Mouse (Mus musculus) testis, adult 2 months (tissue): ENCODE data around the gene Fndc1. TPM values are rescaled to one million over a fixed set of nuclear protein-coding genes. Genes with fewer than 3 reads are reported as not detected.

ENCODE experiments used
- H3K27ac ChIP-seq: fragments of 200-500 bp; 2 replicates; pipeline ENCODE4 v1.5.1; 2012; ENCODE audit warnings: low read depth, low read length; ENCODE audit not compliant: control insufficient read depth, insufficient read depth
- H3K27me3 ChIP-seq: fragments of 200-500 bp; 2 replicates; pipeline ENCODE4 v1.6.1; 2012; ENCODE audit warnings: mild to moderate bottlenecking, low read length, moderate library complexity; ENCODE audit not compliant: control insufficient read depth, insufficient read depth
- H3K36me3 ChIP-seq: fragments of 200-500 bp; 2 replicates; pipeline ENCODE4 v1.6.1; 2012; ENCODE audit warnings: mild to moderate bottlenecking, low read length; ENCODE audit not compliant: control insufficient read depth, insufficient read depth
- H3K4me1 ChIP-seq: fragments of 200-500 bp; 2 replicates; pipeline ENCODE4 v1.6.1; 2012; ENCODE audit warnings: low read length; ENCODE audit not compliant: control insufficient read depth, insufficient read depth
- H3K4me3 ChIP-seq: fragments of 200-500 bp; 2 replicates; pipeline ENCODE4 v1.5.1; 2012; ENCODE audit warnings: low read depth, mild to moderate bottlenecking, low read length, moderate library complexity, mixed read lengths; ENCODE audit not compliant: control insufficient read depth
- CTCF ChIP-seq: fragments of 200-500 bp; IDR thresholded peaks from 2 replicates; pipeline ENCODE4 v1.5.1; 2012; ENCODE audit warnings: low read depth, mild to moderate bottlenecking, inconsistent platforms, low read length, moderate library complexity; ENCODE audit not compliant: control insufficient read depth, insufficient read depth, insufficient replicate concordance
- POLR2A ChIP-seq: fragments of 200-500 bp; IDR thresholded peaks from 2 replicates; pipeline ENCODE4 v1.6.1; 2012; ENCODE audit warnings: low read depth, mild to moderate bottlenecking, inconsistent platforms, low read length, moderate library complexity; ENCODE audit not compliant: control insufficient read depth
- polyA plus RNA-seq: library from polyadenylated mRNA; depleted of rRNA; stranded (reverse); fragments of >200 nt; gene quantifications from 2 replicates; pipeline ENCODE4 v1.2.3, GENCODE M21; 2012

Fndc1 gene
- polyA plus RNA-seq, 1 experiment = 0.95 TPM

DNA sequence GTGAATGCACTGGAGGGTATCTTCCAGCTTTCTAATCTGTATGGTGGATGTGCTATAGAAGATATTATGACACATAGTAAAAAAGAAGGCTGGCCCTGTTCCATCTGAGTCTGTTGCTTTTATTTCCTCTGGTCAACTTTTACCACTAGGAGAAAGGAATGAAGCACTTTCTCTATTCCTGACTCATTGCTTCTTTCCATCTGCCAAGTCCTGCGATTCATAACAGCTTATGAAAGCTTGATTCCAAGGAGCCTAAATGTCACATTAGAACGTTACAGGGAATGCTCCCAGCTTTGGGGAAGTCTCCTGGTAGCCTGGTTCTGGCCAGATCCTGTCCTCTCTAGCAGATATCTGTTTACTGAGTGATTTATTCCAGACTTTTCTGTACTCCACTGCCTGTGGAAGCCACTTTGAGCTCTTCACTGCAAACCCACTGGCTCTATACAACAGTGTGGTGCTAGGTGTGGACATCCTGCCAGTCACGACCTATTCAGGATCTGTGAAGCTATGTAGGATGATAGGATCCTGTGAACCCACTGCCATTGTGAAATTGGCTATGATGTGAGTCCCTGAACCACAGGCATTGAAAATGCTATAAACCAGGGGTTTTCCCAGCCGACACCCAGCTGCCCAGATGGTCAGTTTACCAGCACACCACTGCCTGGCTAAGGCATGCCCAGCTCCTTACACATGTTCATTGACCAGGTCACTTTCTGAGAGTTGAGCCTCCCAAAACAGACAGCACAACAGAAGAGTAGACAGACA lies 77.9 kb downstream of the Fndc1 start:
- Histone ChIP-seq H3K27me3 (no peaks in the 10 kb centered on the region), H3K36me3 (no peaks in the 10 kb centered on the region), H3K4me1 (no peaks in the 10 kb centered on the region), H3K4me3 (no peak overlapping the region), H3K27ac (no peak overlapping the region)
- no peak for TF ChIP-seq POLR2A
- TF ChIP-seq CTCF = no peak

DNA sequence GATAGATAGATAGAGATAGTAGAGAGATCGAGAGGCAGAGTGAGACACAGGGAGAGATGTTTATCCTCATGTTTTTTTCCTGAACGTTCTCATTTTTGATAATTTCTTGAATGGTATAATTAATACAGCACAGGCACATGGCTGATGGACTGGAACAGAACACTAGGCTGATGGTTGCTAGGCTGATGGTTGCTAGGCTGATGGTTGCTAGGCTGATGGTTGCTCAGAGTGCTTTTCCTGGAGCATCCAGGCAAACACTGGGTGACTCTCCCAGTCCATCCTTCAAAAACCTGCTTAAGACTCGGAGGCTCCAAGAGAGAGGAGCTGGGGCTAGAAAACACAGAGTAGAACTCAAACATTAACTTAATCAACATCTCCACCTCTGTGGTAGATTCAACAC lies 80.3 kb downstream of the Fndc1 start:
- no peak overlapping the region for H3K27ac ChIP-seq
- TF ChIP-seq CTCF (no peak), POLR2A (no peak)
- no peak overlapping the region for H3K4me3 ChIP-seq
- no peaks in the 10 kb centered on the region for H3K27me3 ChIP-seq
- H3K36me3 ChIP-seq = no peaks in the 10 kb centered on the region
- no peaks in the 10 kb centered on the region for H3K4me1 ChIP-seq

DNA sequence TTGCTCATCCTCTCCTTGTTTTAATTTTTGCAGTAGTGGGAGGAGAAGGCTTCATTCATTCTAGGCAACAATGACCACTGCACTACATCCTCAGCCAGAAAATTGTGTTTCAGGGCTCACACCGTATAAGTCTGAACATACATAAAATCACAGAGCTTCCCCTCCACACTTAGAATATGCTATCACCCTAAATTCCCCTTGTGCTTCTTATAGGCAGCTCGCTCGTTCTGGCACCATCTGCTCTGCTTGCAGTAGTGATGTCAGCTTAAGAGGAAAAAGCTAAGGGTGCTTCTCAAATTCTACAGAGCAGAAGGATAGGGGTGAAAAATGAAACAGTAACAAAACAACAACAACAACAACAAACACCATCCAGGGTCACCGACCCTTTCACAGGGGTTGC lies 82.1 kb downstream of the Fndc1 start:
- no peaks in the 10 kb centered on the region for H3K36me3 ChIP-seq
- H3K4me1 ChIP-seq = no peaks in the 10 kb centered on the region
- no peak overlapping the region for H3K27ac ChIP-seq
- no peak overlapping the region for H3K4me3 ChIP-seq
- no peaks in the 10 kb centered on the region for H3K27me3 ChIP-seq
- TF ChIP-seq CTCF (no peak), POLR2A (no peak)

DNA sequence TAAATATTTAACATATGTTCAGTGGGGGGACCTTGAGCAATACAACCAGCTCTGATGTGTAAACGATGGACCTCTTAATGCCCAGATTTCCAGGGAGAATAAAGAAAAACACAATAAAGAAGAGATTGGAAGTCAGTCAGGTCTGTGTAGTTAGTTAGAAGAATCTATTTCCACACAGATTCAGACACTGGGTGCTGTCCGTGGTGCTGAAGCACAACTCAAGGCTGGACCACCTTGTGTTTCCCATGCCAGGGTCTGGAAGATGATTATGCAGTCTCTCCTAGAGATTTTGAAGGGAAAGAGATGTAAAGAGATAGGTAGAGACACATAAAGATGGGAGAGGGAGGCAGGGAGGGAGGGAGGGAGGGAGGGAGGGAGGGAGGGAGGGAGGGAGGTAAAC lies 86.1 kb downstream of the Fndc1 start:
- Histone ChIP-seq H3K27ac (no peak overlapping the region), H3K4me3 (no peak overlapping the region), H3K4me1 (no peaks in the 10 kb centered on the region), H3K36me3 (no peaks in the 10 kb centered on the region), H3K27me3 (no peaks in the 10 kb centered on the region)
- TF ChIP-seq CTCF = no peak
- TF ChIP-seq POLR2A = no peak

DNA sequence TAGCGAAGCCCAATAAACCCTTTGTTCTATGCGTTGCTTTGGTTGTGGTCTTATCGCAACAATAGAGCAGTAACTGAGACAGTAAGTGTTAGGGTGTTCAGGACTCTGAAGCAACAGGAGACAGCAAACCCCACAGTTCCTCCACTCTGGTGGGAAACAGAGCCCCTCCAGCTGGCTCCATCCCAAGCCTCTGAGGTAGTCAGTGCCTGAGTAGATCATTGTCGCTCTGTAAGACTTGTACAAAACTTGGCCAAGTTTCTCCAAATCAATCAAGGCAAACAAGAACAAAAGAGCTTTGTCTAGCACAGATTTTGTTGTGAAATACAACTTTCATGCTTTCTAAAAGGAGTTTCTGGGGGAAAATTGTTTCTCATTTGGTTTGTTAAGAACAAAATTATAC lies 104.1 kb downstream of the Fndc1 start:
- H3K4me3 ChIP-seq = no peak overlapping the region
- no peaks in the 10 kb centered on the region for H3K36me3 ChIP-seq
- no peak for TF ChIP-seq POLR2A
- TF ChIP-seq CTCF = no peak
- H3K4me1 ChIP-seq = no peaks in the 10 kb centered on the region
- H3K27me3 ChIP-seq = no peaks in the 10 kb centered on the region
- H3K27ac ChIP-seq = no peak overlapping the region

DNA sequence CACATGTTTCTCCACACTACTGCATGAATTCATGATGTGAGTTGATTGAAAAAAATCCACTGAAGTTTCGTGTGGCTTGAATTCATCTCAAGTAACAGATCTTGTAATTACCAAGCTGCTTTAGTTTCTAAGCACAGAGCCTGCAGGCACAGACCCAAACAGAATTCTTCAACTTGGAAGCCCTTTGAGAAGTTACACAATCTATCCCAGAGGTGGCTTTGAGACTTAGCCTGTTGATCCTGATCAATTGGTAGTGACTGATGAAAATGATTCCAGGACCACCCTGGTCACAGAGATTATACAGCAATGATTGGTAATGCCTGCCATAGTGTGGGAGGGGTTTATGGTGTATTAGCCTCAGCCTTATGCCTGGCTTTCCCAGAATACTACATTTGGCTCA lies 108.2 kb downstream of the Fndc1 start:
- Histone ChIP-seq H3K4me3 (no peak overlapping the region), H3K4me1 (no peaks in the 10 kb centered on the region), H3K27me3 (no peaks in the 10 kb centered on the region), H3K36me3 (no peaks in the 10 kb centered on the region), H3K27ac (no peak overlapping the region)
- no peak for TF ChIP-seq CTCF
- no peak for TF ChIP-seq POLR2A

DNA sequence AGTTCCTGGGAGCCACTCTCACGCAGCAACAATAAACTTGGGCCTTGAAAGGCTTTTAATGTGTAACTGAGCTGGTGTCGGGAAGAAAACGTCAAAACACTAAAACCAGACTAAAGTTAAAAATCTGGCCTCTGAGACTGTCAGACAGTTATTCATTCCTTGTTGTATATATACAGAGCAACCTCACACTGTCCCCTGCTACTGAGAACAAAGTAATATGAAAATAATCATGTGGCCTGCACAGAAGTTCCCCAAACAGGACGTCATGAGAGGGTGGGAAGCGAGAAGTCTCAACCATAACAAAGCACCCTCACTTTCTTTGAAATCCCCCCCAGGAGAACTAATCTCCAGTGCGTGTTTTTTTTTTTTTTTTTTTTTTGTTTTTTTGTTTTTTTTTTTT lies 109.2 kb downstream of the Fndc1 start:
- TF ChIP-seq CTCF = no peak
- TF ChIP-seq POLR2A = no peak
- no peak overlapping the region for H3K27ac ChIP-seq

DNA sequence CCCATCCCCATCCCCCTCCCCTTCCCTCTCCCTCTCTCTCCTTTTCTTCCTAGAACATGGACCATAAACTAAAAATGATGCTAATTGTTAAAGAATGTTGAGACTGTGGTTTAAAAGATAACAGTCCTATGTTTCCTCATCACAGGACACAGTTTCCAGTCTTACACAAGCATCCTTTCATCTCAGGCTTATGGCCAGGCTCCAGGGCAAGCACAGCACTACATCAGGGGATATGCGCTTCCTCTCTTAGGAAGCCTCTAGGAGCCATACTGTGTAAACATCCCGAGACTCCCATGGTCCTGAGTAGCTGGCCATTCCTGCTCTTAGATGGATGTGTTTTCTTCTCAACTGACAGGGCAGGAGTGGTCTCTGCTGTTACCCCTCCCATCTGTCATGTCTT lies 114.1 kb downstream of the Fndc1 start:
- Histone ChIP-seq H3K36me3 (no peaks in the 10 kb centered on the region), H3K4me3 (no peak overlapping the region), H3K27me3 (no peaks in the 10 kb centered on the region), H3K4me1 (no peaks in the 10 kb centered on the region), H3K27ac (no peak overlapping the region)
- TF ChIP-seq CTCF = no peak
- no peak for TF ChIP-seq POLR2A

More for the DNA sequence above, 109.2 kb downstream of the Fndc1 start:
- H3K36me3 ChIP-seq = no peaks in the 10 kb centered on the region
- H3K4me3 ChIP-seq = no peak overlapping the region
- H3K4me1 ChIP-seq = no peaks in the 10 kb centered on the region
- no peaks in the 10 kb centered on the region for H3K27me3 ChIP-seq
